Mouse (Mus musculus) right cerebral cortex, postnatal 14 days (tissue): ENCODE results near the gene Nnmt.

ENCODE experiments used
- DNase-seq: peaks from one replicate; pipeline ENCODE4 v3.0.0; 2022

Nnmt gene

DNA sequence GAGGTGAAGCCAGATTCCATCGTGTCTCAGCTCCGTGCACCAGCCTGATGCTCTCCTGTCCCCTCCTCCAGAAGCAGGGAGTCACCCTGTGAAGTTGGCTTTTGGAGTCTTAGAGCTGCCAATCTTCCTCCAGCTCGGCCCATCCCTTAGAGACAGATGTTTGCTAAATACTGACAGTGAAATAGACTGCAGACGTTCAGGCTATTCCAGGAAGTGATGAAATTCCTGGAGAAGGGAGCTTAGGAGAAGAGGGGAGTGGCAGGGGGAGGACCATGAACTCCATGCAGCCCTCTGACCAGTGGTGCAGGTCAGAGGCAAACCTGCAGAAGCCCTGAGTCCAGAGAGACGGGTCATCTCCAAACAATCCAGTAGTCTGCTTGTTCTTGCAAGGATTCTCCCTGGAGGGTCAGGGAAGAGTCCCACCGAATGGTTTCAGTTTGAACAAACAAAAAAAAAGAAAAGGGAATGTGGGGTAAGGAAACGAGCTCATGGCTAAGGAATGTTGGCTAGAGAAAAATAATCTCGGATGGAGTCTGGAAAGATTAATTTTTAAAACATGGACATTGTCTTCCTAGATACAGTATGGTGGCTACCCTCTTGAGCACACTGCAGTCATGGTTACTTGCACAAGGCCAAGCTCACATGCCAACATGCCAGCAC is at the start of gene Nnmt:
Nnmt (minus strand) TSS at position 215 of the 660 bp plus-strand sequence.
- no peak for DNase-seq

DNA sequence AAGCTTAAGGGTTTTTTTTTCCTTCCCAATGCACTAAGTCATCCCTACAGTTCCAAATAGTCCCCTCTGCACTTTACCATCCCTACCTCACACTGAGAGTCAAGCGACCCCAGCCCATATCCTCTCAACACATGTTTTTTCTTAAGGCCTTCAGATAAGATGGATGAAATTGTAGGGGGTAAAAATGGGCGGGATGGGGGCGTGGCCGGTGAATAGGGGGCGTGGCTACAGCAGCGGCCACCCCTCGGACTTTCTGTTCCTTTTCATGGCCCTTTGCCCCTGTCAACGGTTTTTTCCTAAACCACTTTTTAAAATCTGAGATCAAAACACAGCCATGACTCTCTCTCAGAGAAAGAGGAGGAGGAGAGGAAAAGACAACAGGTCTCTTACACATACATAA is 49.8 kb upstream of the Nnmt start:
- DNase-seq = no peak

- DNase-seq = no peak
Observed at GRCm38 (mm10) chr9:48653399-48654070, 48.6 kb upstream of the Nnmt start.

DNA sequence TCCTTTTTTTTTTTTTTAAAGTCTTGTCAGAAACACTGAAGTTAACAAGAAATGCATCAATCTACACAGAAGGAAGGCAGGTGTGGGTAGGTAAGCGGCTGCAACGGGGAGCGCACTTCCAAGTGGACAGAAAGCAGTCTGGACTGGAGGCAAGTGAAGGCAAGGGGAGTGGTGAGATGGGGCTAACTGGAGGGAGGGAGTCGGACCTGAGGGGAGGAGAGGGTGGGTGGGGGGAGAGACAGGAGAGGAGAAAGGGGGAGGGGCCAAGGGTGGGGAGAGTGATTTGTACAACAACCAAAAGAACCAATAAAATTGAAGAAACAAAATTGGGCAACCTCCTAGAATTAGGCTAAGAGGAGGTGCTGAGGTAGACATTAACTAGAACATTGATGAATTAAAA is 47.1 kb upstream of the Nnmt start:
- DNase-seq = no peak

GRCm38 (mm10) chr9:48650846-48651245 is 45.9 kb upstream of the Nnmt start:
- no peak for DNase-seq

DNA sequence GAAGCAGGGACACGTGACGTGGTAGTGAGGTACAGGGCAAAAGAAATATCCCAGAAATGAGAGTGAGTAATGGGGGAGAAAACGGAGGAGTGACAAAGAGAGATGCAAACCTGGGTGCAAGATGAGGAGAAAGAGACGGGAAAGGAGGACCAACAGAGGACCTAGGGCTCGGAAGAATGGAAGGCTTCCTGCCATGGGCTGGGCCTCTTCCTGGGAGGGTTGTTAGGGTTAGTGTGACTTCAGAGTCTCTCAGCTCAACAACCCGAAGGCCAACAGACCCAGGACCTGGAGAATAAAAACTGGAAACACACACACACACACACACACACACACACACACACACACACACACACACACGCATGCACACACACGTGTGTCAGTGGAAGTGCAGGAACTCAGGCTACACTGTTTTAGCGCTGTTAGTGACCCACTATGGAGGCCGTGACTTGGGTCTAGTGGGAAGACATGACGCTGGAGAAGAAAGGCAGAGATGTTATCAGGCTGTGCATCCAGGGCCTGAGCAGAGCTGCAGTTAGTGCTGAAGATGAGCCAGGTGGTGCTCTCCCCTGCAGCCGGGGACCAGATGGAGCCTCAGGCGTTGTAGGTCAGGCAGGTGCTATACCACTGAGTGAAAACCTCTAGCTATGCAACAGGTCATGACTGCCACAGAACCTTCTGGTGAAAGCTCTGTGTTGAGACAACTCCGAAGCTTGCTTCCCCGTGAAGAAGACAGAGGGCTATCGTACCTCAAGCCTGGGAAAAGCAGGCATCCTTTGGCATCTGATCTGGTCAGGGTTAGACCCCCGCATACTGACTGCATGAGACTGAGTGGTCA is 45.1 kb upstream of the Nnmt start:
- DNase-seq = no peak

DNA sequence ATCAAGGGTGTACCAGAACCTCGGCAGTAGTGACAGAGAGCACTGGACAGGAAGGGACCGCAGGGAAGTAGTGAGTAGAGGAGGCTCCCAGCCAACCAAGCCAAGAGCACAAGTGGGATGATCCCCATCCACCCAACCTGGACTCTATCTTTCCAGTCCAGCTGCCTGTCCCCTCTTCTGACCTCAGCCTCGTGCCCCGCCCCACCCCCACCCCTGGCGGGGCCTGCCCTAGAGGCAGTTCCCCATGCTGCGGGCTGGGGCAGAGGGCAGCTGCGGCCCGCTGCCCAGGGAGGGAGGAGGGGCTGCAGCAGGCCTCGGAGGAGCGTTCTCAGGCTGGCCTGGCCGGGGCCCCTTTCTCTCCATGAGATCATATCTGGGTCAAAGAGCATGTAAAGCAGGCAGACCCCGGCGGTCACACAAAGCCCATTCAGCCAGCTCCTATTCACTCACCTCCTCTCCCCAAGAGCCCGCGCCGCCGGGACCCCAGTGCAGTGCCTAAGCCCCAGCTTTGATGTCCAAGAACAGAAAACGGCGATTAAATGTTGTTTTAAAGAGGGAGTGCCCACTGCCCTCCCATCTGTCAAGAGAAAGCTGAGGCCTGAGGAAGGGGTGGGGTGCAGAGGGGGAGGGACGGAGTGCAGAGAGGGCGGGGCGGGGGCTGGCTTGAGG is 44.3 kb upstream of the Nnmt start:
- no peak for DNase-seq

GRCm38 (mm10) chr9:48648285-48649097 is 43.5 kb upstream of the Nnmt start:
- no peak for DNase-seq

- DNase-seq = no peak
Observed at GRCm38 (mm10) chr9:48647648-48648284, 42.8 kb upstream of the Nnmt start.

- no peak for DNase-seq
Observed at GRCm38 (mm10) chr9:48646781-48647647, 42.1 kb upstream of the Nnmt start.

DNA sequence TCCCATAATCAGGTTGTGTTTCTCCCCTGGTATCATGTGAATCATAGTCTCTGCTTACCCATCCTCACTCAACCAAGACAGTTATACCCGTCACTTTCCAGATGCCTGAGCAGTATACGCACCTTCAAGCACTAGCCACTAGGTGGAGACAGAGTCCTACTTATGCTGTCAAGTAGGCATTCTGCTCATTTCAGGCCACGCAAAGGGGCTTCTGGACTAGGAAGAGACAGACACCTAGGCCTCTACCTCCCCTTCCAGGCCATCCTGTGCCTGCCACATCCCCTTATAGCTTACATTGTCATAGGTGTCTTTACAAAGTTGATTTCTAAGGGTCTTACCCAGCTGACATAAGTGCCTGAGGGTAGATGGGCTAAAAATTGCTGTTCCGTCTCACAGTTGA is 41.3 kb upstream of the Nnmt start:
- DNase-seq = peak; percentile 66

GRCm38 (mm10) chr9:48645648-48646126 is 40.7 kb upstream of the Nnmt start:
- DNase-seq = no peak

DNA sequence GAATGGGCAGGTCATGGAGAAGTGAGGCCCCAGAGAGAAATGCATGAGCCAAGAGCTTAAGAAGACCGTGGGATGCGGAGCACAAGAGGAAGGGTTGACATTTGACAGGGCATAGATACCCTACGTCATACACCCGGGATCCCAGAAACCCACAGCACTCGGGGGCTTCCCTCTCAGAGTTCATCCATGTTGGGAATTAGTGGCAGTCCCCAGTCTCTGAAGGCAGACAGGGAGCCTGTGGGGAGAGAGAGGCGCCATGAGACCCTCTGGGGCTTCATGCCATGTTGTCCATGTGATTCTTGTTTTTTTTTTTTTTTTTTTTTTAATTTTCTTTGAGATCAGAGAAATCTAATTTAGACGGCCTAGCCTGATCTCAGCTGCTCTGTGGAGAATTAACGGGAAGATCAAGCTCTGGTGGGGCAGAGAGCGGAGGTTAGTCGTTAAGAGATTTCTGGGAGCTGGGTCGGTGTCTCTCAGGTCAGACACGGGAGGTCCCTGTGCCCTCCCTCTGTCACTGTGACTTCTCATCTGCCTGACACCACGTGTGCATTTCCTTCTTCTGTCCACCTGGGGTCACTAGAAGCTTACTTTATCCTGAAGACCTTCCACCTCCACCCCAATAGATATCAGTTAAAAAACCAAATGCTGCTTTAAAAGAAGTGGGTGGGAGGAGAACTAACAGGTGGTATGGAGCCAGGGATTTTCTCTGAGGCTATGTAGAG is 40.1 kb upstream of the Nnmt start:
- DNase-seq = no peak

- no peak for DNase-seq
Observed at GRCm38 (mm10) chr9:48644376-48644775, 39.4 kb upstream of the Nnmt start.

- no peak for DNase-seq
Observed at GRCm38 (mm10) chr9:48641636-48642035, 36.7 kb upstream of the Nnmt start.

DNA sequence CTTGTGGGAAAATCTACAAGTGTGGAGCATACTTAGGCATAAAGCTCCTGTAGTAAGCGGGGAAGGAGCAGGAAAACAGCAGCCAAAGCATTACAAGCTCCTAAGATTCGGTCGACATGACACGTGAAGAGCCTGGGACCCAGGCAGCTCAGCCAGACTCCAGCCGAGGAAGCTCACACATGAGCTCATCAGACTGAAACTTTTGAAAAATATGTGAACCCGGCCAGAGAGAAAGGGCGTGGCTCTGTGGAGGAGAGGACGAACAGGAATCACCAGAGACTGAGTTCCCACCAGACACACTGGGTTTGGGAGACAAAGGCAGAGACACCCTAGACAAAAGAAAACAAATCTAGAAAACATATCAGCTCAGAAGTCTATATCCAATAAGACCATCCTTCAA is 35.9 kb upstream of the Nnmt start:
- no peak for DNase-seq

- no peak for DNase-seq
Observed at GRCm38 (mm10) chr9:48638176-48638803, 33.3 kb upstream of the Nnmt start.

GRCm38 (mm10) chr9:48637161-48637560 is 32.2 kb upstream of the Nnmt start:
- no peak for DNase-seq

DNA sequence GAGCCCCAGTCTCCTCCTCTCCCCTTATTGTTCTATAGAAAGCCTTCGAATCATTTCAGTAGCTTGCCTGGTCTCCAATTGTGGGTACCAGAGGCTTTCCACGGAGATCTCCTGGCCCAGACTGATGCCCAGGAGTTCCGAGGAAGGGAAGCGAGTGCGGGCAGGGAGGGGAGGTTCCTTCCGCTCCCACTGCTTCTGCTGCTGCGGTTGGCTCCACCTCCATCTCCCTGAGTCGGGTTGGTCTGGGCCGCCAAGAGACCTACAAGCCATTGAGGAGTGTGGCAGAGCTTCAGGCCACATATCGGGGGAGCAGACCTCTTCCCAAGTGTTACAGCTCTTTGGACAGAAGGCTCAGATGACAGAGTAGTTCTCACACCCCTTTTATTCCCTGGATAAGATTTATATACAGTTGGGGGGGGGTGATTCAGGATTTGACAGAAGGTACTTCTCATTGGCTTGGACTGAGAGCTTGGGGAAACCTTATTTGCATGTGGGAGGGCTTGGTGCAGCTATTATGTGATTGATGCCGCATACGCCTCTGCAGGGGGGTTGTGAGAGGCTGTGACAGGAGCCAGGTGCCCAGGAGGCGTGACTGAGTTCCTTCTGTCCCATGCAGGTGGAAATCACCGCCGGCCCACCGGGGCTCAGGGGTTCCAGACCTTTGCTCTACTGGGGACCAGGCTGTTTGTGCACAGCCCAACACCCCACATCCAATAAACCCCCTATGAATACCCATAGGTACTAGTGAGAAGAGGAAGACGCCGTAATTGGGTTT is 30.8 kb upstream of the Nnmt start:
- no peak for DNase-seq
